Mouse (Mus musculus) limb, embryonic 14.5 days (tissue): Measurements from ENCODE around the gene Eif2d. TPM values are rescaled to one million over a fixed set of nuclear protein-coding genes. Genes with fewer than 3 reads are reported as not detected.
"Not testable (repeated sequence)": the region's sequence is repeated elsewhere in the genome, so short reads cannot be mapped to it uniquely, and the experiment has no call there.

ENCODE experiments used
- ATAC-seq: fragments of 200-750 bp; cut with Nextera tagmentation; 2 replicates; pipeline ENCODE4 v1.8.0; 2017; ENCODE audit warnings: low read depth, moderate number of reproducible peaks, moderate TSS enrichment; ENCODE audit not compliant: low FRiP score
- DNase-seq: peaks from one replicate; pipeline ENCODE4 v3.0.0-alpha.2; 2015; ENCODE audit warnings: low spot score
- H3K27ac ChIP-seq: fragments of 300-500 bp; sonication (generic); replicated peaks from 2 replicates; pipeline ENCODE4 v1.5.1; 2014; ENCODE audit warnings: low read depth, mild to moderate bottlenecking, low read length, moderate library complexity, mixed read lengths
- H3K27me3 ChIP-seq: fragments of 300-500 bp; sonication (generic); 2 replicates; pipeline ENCODE4 v1.6.1; 2014; ENCODE audit warnings: low read length, mixed read lengths; ENCODE audit not compliant: control insufficient read depth, insufficient read depth
- H3K36me3 ChIP-seq: fragments of 300-500 bp; sonication (generic); 2 replicates; pipeline ENCODE4 v1.6.1; 2014; ENCODE audit warnings: mild to moderate bottlenecking, low read length, moderate library complexity, mixed read lengths; ENCODE audit not compliant: control insufficient read depth, insufficient read depth
- H3K4me1 ChIP-seq: fragments of 300-500 bp; sonication (generic); 2 replicates; pipeline ENCODE4 v1.6.1; 2014; ENCODE audit warnings: antibody characterized with exemption, low read length, mixed read lengths; ENCODE audit not compliant: control insufficient read depth, insufficient read depth
- H3K4me2 ChIP-seq: fragments of 300-500 bp; sonication (generic); replicated peaks from 2 replicates; pipeline ENCODE4 v1.6.1; 2014; ENCODE audit warnings: low read depth, mild to moderate bottlenecking, low read length, moderate library complexity; ENCODE audit not compliant: severe bottlenecking
- H3K4me3 ChIP-seq: fragments of 300-500 bp; sonication (generic); replicated peaks from 2 replicates; pipeline ENCODE4 v1.5.1; 2014; ENCODE audit warnings: low read length
- H3K9ac ChIP-seq: fragments of 300-500 bp; sonication (generic); 2 replicates; pipeline ENCODE4 v1.6.1; 2014; ENCODE audit warnings: mild to moderate bottlenecking, low read depth, low read length, moderate library complexity; ENCODE audit not compliant: severe bottlenecking
- H3K9me3 ChIP-seq: fragments of 300-500 bp; sonication (generic); 2 replicates; pipeline ENCODE4 v1.6.1; 2016; ENCODE audit warnings: low read length; ENCODE audit not compliant: control insufficient read depth
- POLR2A ChIP-seq: fragments of 200-500 bp; IDR thresholded peaks from 2 replicates; pipeline ENCODE4 v1.8.0; 2012; ENCODE audit warnings: inconsistent platforms, mild to moderate bottlenecking, moderate library complexity, borderline replicate concordance; ENCODE audit not compliant: insufficient read depth, insufficient read length; ENCODE audit errors: extremely low read depth
- WGBS: fragments of 180-500 bp; shearing (Covaris S2); extraction: QIAGEN DNeasy Blood & Tissue Kit; methylation state at CpG from one replicate; pipeline ENCODE4 v1.1.7; 2014; 5-methylcytosine and 5-hydroxymethylcytosine counted together
- polyA plus RNA-seq, 2 experiments: library from polyadenylated mRNA; depleted of rRNA in 1 of 2; stranded (reverse) in 1 of 2; unstranded in 1 of 2; fragments of >200 nt; fragmentation: Nextera tagmentation in 1 of 2; extraction: Ambion mirVana in 1 of 2; gene quantifications; 2 replicates each; pipeline versions ENCODE4 v1.2.1 to v1.2.3; 2012 to 2014

Gene Eif2d
- polyA plus RNA-seq, 2 experiments = 59.8 to 61.9 TPM

- Histone ChIP-seq H3K4me3 (no peak overlapping the region), H3K36me3 (no peaks in the 10 kb centered on the region), H3K4me1 (no peaks in the 10 kb centered on the region), H3K9me3 (no peaks in the 10 kb centered on the region), H3K27ac (no peak overlapping the region), H3K27me3 (no peaks in the 10 kb centered on the region), H3K9ac (no peak overlapping the region), H3K4me2 (no peak overlapping the region)
- WGBS = 69% methylated on average over 1 of the region's 1 CpGs
- DNase-seq (no peak), ATAC-seq (no peak)
- no peak for TF ChIP-seq POLR2A
These were observed 10.5 kb upstream of the Eif2d start for GRCm38 (mm10) chr1:131142472-131142871.

- ATAC-seq, H3K27me3 ChIP-seq, H3K9ac ChIP-seq, H3K4me1 ChIP-seq, DNase-seq, H3K27ac ChIP-seq, H3K4me3 ChIP-seq, H3K9me3 ChIP-seq, H3K36me3 ChIP-seq, H3K4me2 ChIP-seq: not testable (repeated sequence)
- WGBS = 88% methylated on average over 3 of the region's 3 CpGs
These were observed 7.8 kb upstream of the Eif2d start for GRCm38 (mm10) chr1:131145222-131145621.

GRCm38 (mm10) chr1:131146181-131146614 lies 6.8 kb upstream of the Eif2d start:
- no peak overlapping the region for H3K4me3 ChIP-seq
- 82% methylated on average over 3 of the region's 3 CpGs for WGBS
- no peak overlapping the region for H3K27ac ChIP-seq
- ATAC-seq = no peak
- DNase-seq = no peak
- H3K27me3 ChIP-seq = no peaks in the 10 kb centered on the region
- no peak overlapping the region for H3K9ac ChIP-seq
- no peaks in the 10 kb centered on the region for H3K9me3 ChIP-seq
- H3K4me1 ChIP-seq = no peaks in the 10 kb centered on the region
- no peaks in the 10 kb centered on the region for H3K36me3 ChIP-seq
- TF ChIP-seq POLR2A = no peak
- H3K4me2 ChIP-seq = no peak overlapping the region

- Histone ChIP-seq H3K4me2 (no peak overlapping the region), H3K4me1 (peaks cover 8% of the 10 kb centered on the region; the same call in 1 of the 2 replicates), H3K36me3 (no peaks in the 10 kb centered on the region), H3K27me3 (no peaks in the 10 kb centered on the region), H3K4me3 (no peak overlapping the region), H3K9ac (no peak overlapping the region), H3K27ac (no peak overlapping the region), H3K9me3 (no peaks in the 10 kb centered on the region)
- no peak for TF ChIP-seq POLR2A
- WGBS = 48% methylated on average over 1 of the region's 1 CpGs
- ATAC-seq (no peak), DNase-seq (no peak)
These were observed 3.5 kb upstream of the Eif2d start for GRCm38 (mm10) chr1:131149496-131149895.

- no peak overlapping the region for H3K4me3 ChIP-seq
- H3K4me2 ChIP-seq = no peak overlapping the region
- H3K27me3 ChIP-seq = no peaks in the 10 kb centered on the region
- no peak for ATAC-seq
- H3K36me3 ChIP-seq = peaks cover 24% of the 10 kb centered on the region
- H3K9ac ChIP-seq = no peak overlapping the region
- H3K4me1 ChIP-seq = peaks cover 8% of the 10 kb centered on the region; the same call in 1 of the 2 replicates
- DNase-seq = peak; percentile 57
- 57% methylated on average over 2 of the region's 2 CpGs for WGBS
- no peak overlapping the region for H3K27ac ChIP-seq
- H3K9me3 ChIP-seq = no peaks in the 10 kb centered on the region
- no peak for TF ChIP-seq POLR2A
These were observed 2.5 kb downstream of the Eif2d start for GRCm38 (mm10) chr1:131155456-131155855.

- not testable (repeated sequence) for H3K4me1 ChIP-seq, H3K27me3 ChIP-seq, H3K9ac ChIP-seq, H3K4me2 ChIP-seq, H3K27ac ChIP-seq, DNase-seq, H3K9me3 ChIP-seq, ATAC-seq, H3K4me3 ChIP-seq
- WGBS = 95% methylated on average over 3 of the region's 3 CpGs
- H3K36me3 ChIP-seq = peaks cover 60% of the 10 kb centered on the region
These were observed 6.8 kb downstream of the Eif2d start for GRCm38 (mm10) chr1:131159573-131160327.
